Mouse (Mus musculus): ENCODE results near the gene Zbtb49. TPM values are rescaled to one million over a fixed set of nuclear protein-coding genes. Genes with fewer than 3 reads are reported as not detected.
A peak's percentile ranks its signal among the peaks of the same experiment; 100 is the strongest.

Zbtb49 gene
- polyA plus RNA-seq, 1 experiment from 2014 or later = 19.3 TPM

- Histone ChIP-seq H3K4me1 (replicated peaks) (peaks cover 12% of the 10 kb centered on the region), H3K27ac (replicated peaks) (no peak overlapping the region), H3K27me3 (no peaks in the 10 kb centered on the region), H3K9ac (no peak overlapping the region), H3K4me3 (no peak overlapping the region), H3K4me2 (no peak overlapping the region), H3K36me3 (peaks cover 46% of the 10 kb centered on the region), H3K9me3 (no peaks in the 10 kb centered on the region)
- WGBS = 97% methylated on average over 2 of the region's 2 CpGs
- no peak for ATAC-seq (ENCODE audit: low read depth)
Measured at GRCm38 (mm10) chr5:38236627-38237026, 16.4 kb upstream of the Zbtb49 start.

DNA sequence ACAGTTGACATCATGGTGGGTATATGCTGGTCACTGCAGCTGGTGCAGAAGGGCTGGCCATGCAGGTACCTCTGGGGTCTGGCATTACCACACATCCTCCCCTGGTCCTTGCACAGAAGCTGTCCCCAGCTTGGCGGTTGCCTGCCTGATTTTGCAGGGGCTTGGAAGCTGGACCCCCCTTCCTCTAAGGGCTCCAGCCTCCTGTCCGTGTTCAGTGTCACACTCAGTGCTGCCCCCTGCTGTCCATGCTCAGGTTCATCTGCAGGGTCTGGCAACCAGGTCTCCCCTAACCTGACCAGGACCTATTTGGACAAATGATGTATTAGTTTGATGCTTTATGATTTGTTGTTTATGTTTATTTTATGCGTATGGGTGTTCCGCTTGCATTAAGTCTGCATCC is 15.2 kb upstream of the Zbtb49 start:
- H3K4me1 ChIP-seq (replicated peaks) = no peaks in the 10 kb centered on the region
- no peaks in the 10 kb centered on the region for H3K27me3 ChIP-seq
- H3K4me2 ChIP-seq = no peak overlapping the region
- H3K36me3 ChIP-seq = peaks cover 58% of the 10 kb centered on the region
- H3K9ac ChIP-seq = no peak overlapping the region
- WGBS = 71% methylated on average over 4 of the region's 4 CpGs
- H3K27ac ChIP-seq (replicated peaks) = no peak overlapping the region
- H3K9me3 ChIP-seq = no peaks in the 10 kb centered on the region
- H3K4me3 ChIP-seq = no peak overlapping the region
- no peak; the same call in 1 of the 2 replicates for ATAC-seq (ENCODE audit: low read depth)

GRCm38 (mm10) chr5:38219771-38220307 is 418 bp downstream of the Zbtb49 start:
- under 1% methylated on average over 35 of the region's 35 CpGs for WGBS
- Histone ChIP-seq H3K27ac (replicated peaks) (peak overlapping the region; percentile 86), H3K4me2 (peak overlapping the region; percentile 83), H3K9me3 (no peaks in the 10 kb centered on the region), H3K4me1 (replicated peaks) (peaks cover 40% of the 10 kb centered on the region), H3K4me3 (peak overlapping the region; percentile 82), H3K36me3 (peaks cover 18% of the 10 kb centered on the region), H3K9ac (peak overlapping the region; percentile 92), H3K27me3 (no peaks in the 10 kb centered on the region)
- peak; percentile 80 for ATAC-seq (ENCODE audit: low read depth)

DNA sequence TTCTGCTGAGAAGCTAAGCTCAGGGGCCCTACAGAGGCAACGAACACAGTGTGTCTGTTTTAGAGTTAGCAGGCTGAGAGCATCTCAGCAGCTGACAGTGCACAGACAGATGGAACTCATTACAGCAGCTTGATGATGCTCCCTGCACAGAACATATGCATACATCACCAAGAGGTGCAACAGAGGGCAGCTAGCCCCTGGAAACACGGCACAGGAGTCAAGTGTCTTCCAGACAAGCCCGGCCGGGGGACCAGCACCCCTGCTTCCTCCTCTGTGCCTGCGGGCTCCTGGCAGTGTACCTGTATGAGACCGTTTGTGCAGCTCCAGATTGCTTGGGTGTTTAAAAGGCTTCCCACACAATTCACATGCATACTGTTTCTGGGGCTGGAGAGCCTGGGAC is 7.2 kb downstream of the Zbtb49 start:
- H3K36me3 ChIP-seq = peaks cover 84% of the 10 kb centered on the region
- ATAC-seq (ENCODE audit: low read depth) = no peak

GRCm38 (mm10) chr5:38211691-38212090 is 8.6 kb downstream of the Zbtb49 start:
- 87% methylated on average over 8 of the region's 8 CpGs for WGBS
- no peaks in the 10 kb centered on the region for H3K4me1 ChIP-seq (replicated peaks)
- ATAC-seq (ENCODE audit: low read depth) = no peak
- no peak overlapping the region for H3K9ac ChIP-seq
- peaks cover 91% of the 10 kb centered on the region for H3K36me3 ChIP-seq
- no peaks in the 10 kb centered on the region for H3K9me3 ChIP-seq
- H3K27ac ChIP-seq (replicated peaks) = no peak overlapping the region
- H3K27me3 ChIP-seq = no peaks in the 10 kb centered on the region
- no peak overlapping the region for H3K4me3 ChIP-seq
- no peak overlapping the region for H3K4me2 ChIP-seq

More for the DNA sequence above, 7.2 kb downstream of the Zbtb49 start:
- no peaks in the 10 kb centered on the region for H3K27me3 ChIP-seq
- H3K9ac ChIP-seq = no peak overlapping the region
- no peak overlapping the region for H3K4me3 ChIP-seq
- no peaks in the 10 kb centered on the region for H3K9me3 ChIP-seq
- H3K4me1 ChIP-seq (replicated peaks) = peaks cover 5% of the 10 kb centered on the region; the same call in 1 of the 2 replicates
- no peak overlapping the region for H3K4me2 ChIP-seq
- H3K27ac ChIP-seq (replicated peaks) = no peak overlapping the region
- 83% methylated on average over 6 of the region's 6 CpGs for WGBS

- 78% methylated on average over 8 of the region's 8 CpGs for WGBS
- H3K4me2 ChIP-seq = no peak overlapping the region
- H3K9ac ChIP-seq = no peak overlapping the region
- H3K36me3 ChIP-seq = peaks cover 87% of the 10 kb centered on the region
- H3K27ac ChIP-seq (replicated peaks) = no peak overlapping the region
- ATAC-seq (ENCODE audit: low read depth) = no peak
- no peak overlapping the region for H3K4me3 ChIP-seq
- no peaks in the 10 kb centered on the region for H3K4me1 ChIP-seq (replicated peaks)
- no peaks in the 10 kb centered on the region for H3K9me3 ChIP-seq
- no peaks in the 10 kb centered on the region for H3K27me3 ChIP-seq
Measured at GRCm38 (mm10) chr5:38208985-38209384, 11.3 kb downstream of the Zbtb49 start.

DNA sequence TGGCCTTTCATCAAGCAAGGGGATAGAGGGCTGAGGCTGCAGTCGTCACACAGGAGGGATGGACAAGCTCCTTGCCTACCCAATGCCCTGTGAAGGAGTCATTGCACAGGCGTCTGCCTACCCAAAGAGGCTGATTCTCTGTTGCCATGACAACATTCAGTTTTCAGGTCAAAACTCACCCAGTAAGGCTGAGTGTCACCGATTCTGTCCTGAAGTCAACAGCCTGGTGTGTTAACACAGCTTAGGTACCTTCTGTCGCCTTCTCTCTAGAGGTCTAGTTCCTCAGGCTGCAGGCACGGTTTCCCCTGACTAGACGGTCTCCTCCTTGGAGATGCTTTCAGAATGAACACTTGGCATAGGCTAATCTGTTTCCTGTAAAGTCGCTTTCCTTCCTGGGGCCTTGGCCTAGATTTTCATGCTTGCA is 14.9 kb downstream of the Zbtb49 start:
- no peak overlapping the region for H3K4me2 ChIP-seq
- 83% methylated on average over 7 of the region's 7 CpGs for WGBS
- H3K4me1 ChIP-seq (replicated peaks) = no peaks in the 10 kb centered on the region
- H3K27ac ChIP-seq (replicated peaks) = no peak overlapping the region
- no peak overlapping the region for H3K4me3 ChIP-seq
- H3K9me3 ChIP-seq = no peaks in the 10 kb centered on the region
- H3K27me3 ChIP-seq = no peaks in the 10 kb centered on the region
- H3K9ac ChIP-seq = no peak overlapping the region
- peaks cover 88% of the 10 kb centered on the region for H3K36me3 ChIP-seq
- no peak for ATAC-seq (ENCODE audit: low read depth)

DNA sequence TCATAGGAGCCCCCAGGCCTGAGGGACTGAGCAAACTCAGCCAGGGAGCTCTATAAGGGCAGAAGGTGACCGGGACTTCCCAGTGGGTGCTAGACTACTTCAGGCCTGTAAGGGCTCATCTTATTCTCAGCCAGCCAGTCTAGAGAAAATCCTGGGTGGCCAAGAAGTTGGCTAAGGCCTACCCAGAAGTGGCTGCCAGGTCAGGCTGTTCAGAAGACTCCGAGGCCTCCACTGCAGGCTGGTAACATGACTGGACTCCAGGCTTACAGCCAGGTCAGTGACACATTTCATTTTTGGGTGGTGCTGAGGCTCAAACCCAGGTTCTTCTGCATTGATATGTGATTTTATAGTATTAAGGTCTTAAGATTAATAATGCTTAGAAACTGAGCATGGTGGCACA is 20.6 kb downstream of the Zbtb49 start:
- no peak for ATAC-seq (ENCODE audit: low read depth)
- Histone ChIP-seq H3K27ac (replicated peaks) (no peak overlapping the region), H3K27me3 (no peaks in the 10 kb centered on the region), H3K9ac (no peak overlapping the region), H3K4me2 (no peak overlapping the region), H3K36me3 (peaks cover 58% of the 10 kb centered on the region), H3K9me3 (no peaks in the 10 kb centered on the region), H3K4me1 (replicated peaks) (no peaks in the 10 kb centered on the region), H3K4me3 (no peak overlapping the region)
- 96% methylated on average over 2 of the region's 2 CpGs for whole genome bisulfite sequencing

- Histone ChIP-seq H3K36me3 (peaks cover 36% of the 10 kb centered on the region), H3K27ac (replicated peaks) (no peak overlapping the region), H3K27me3 (no peaks in the 10 kb centered on the region), H3K4me2 (no peak overlapping the region), H3K9me3 (no peaks in the 10 kb centered on the region), H3K4me3 (no peak overlapping the region), H3K9ac (no peak overlapping the region), H3K4me1 (replicated peaks) (no peaks in the 10 kb centered on the region)
- 13% methylated on average over 7 of the region's 7 CpGs for WGBS
- peak; percentile 79 for ATAC-seq (ENCODE audit: low read depth)
Measured at GRCm38 (mm10) chr5:38197482-38197823, 22.8 kb downstream of the Zbtb49 start.

GRCm38 (mm10) chr5:38196821-38197481 is 23.3 kb downstream of the Zbtb49 start:
- no peaks in the 10 kb centered on the region for H3K9me3 ChIP-seq

DNA sequence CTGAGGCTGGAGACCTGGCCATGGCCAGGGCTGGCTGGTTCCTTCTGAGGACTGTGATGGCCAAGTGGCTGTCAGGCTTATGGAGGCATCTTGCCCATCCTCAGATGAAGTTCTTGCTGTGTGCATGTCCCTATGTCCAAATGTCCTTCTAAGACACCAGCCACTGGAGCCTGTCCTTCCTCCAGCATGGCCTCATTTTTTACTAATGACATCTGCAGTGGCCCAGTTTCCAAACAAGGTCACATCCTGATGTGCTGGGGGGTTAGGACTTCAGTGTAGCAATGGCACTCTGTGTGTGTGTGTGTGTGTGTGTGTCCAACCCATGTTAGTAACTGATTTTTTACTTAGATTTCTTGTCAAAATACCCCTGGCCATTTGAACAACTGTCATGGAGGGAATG is 24.3 kb downstream of the Zbtb49 start:
- Histone ChIP-seq H3K4me2 (no peak overlapping the region), H3K27me3 (no peaks in the 10 kb centered on the region), H3K9ac (no peak overlapping the region), H3K27ac (replicated peaks) (no peak overlapping the region), H3K4me3 (no peak overlapping the region), H3K4me1 (replicated peaks) (no peaks in the 10 kb centered on the region), H3K36me3 (peaks cover 21% of the 10 kb centered on the region), H3K9me3 (no peaks in the 10 kb centered on the region)
- ATAC-seq (ENCODE audit: low read depth) = no peak

More at GRCm38 (mm10) chr5:38196821-38197481, 23.3 kb downstream of the Zbtb49 start:
- H3K4me3 ChIP-seq = no peak overlapping the region
- H3K27me3 ChIP-seq = no peaks in the 10 kb centered on the region
- peaks cover 31% of the 10 kb centered on the region for H3K36me3 ChIP-seq
- peak; percentile 23; the same call in 1 of the 2 replicates for ATAC-seq (ENCODE audit: low read depth)
- H3K4me2 ChIP-seq = no peak overlapping the region
- WGBS = 70% methylated on average over 5 of the region's 5 CpGs
- no peak overlapping the region for H3K27ac ChIP-seq (replicated peaks)
- no peak overlapping the region for H3K9ac ChIP-seq
- no peaks in the 10 kb centered on the region for H3K4me1 ChIP-seq (replicated peaks)

GRCm38 (mm10) chr5:38194946-38195345 is 25.3 kb downstream of the Zbtb49 start:
- Histone ChIP-seq H3K36me3 (peaks cover 13% of the 10 kb centered on the region), H3K4me2 (no peak overlapping the region), H3K9me3 (no peaks in the 10 kb centered on the region), H3K27ac (replicated peaks) (no peak overlapping the region), H3K9ac (no peak overlapping the region), H3K4me1 (replicated peaks) (no peaks in the 10 kb centered on the region), H3K4me3 (no peak overlapping the region), H3K27me3 (no peaks in the 10 kb centered on the region)
- no peak for ATAC-seq (ENCODE audit: low read depth)
- WGBS = 51% methylated on average over 2 of the region's 2 CpGs

GRCm38 (mm10) chr5:38190907-38191306 is 29.4 kb downstream of the Zbtb49 start:
- H3K4me1 ChIP-seq (replicated peaks) = no peaks in the 10 kb centered on the region
- no peak overlapping the region for H3K4me2 ChIP-seq
- WGBS = 91% methylated on average over 3 of the region's 3 CpGs
- no peak for ATAC-seq (ENCODE audit: low read depth)
- H3K27me3 ChIP-seq = no peaks in the 10 kb centered on the region
- no peak overlapping the region for H3K27ac ChIP-seq (replicated peaks)
- H3K4me3 ChIP-seq = no peak overlapping the region
- H3K9me3 ChIP-seq = no peaks in the 10 kb centered on the region
- no peaks in the 10 kb centered on the region for H3K36me3 ChIP-seq
- no peak overlapping the region for H3K9ac ChIP-seq

All from neural tube, embryonic 13.5 days (tissue).